Mouse (Mus musculus) erythroblast, embryonic 14.5 days (primary cell): ENCODE measurements around the gene Bap1. TPM values are rescaled to one million over a fixed set of nuclear protein-coding genes. Genes with fewer than 3 reads are reported as not detected.

Experiments used
- H3K27me3 ChIP-seq: 2 replicates; pipeline ENCODE4 v1.6.1; 2012; ENCODE audit warnings: inconsistent platforms; ENCODE audit not compliant: control insufficient read depth
- H3K36me3 ChIP-seq: 2 replicates; pipeline ENCODE4 v1.6.1; 2012; ENCODE audit warnings: mild to moderate bottlenecking, inconsistent platforms; ENCODE audit not compliant: control insufficient read depth
- H3K4me1 ChIP-seq: 2 replicates; pipeline ENCODE4 v1.6.1; 2012; ENCODE audit warnings: inconsistent platforms; ENCODE audit not compliant: control insufficient read depth
- H3K4me3 ChIP-seq: replicated peaks from 2 replicates; pipeline ENCODE3; 2012; ENCODE audit warnings: moderate library complexity, mild to moderate bottlenecking, inconsistent platforms
- H3K9me3 ChIP-seq: 2 replicates; pipeline ENCODE4 v1.6.1; 2012; ENCODE audit warnings: low read length, inconsistent platforms, mixed read lengths; ENCODE audit not compliant: control insufficient read depth
- GATA1 ChIP-seq: IDR thresholded peaks from 2 replicates; pipeline ENCODE4 v1.6.1; 2012; ENCODE audit warnings: low read length, inconsistent platforms, mixed read lengths
- TAL1 ChIP-seq: IDR thresholded peaks from 3 replicates; pipeline ENCODE4 v1.6.1; 2012; ENCODE audit warnings: low read length, inconsistent platforms, mixed read lengths
- polyA plus RNA-seq: library from polyadenylated mRNA; stranded (reverse); fragments of >175 nt; gene quantifications from 2 replicates; pipeline ENCODE4 v1.2.3, GENCODE M21; 2012

Gene Bap1
- polyA plus RNA-seq, 1 experiment: 6.9 TPM

GRCm38 (mm10) chr14:31230442-31230841, 20.8 kb upstream of the Bap1 start:
- H3K36me3 ChIP-seq: no peaks in the 10 kb centered on the region
- H3K4me1 ChIP-seq: peaks cover 1% of the 10 kb centered on the region; the same call in 1 of the 2 replicates
- H3K27me3 ChIP-seq: peaks cover 34% of the 10 kb centered on the region
- no peaks in the 10 kb centered on the region for H3K9me3 ChIP-seq
- H3K4me3 ChIP-seq: no peak overlapping the region
- no peak for TF ChIP-seq TAL1
- no peak for TF ChIP-seq GATA1

- no peaks in the 10 kb centered on the region; the same call in 1 of the 2 replicates for H3K36me3 ChIP-seq
- H3K9me3 ChIP-seq: no peaks in the 10 kb centered on the region
- no peak overlapping the region for H3K4me3 ChIP-seq
- peaks cover 1% of the 10 kb centered on the region; the same call in 1 of the 2 replicates for H3K4me1 ChIP-seq
- peaks cover 34% of the 10 kb centered on the region for H3K27me3 ChIP-seq
- TF ChIP-seq GATA1: no peak
- TF ChIP-seq TAL1: no peak
These were observed 18.7 kb upstream of the Bap1 start for GRCm38 (mm10) chr14:31232404-31233069.

- no peaks in the 10 kb centered on the region; the same call in 1 of the 2 replicates for H3K36me3 ChIP-seq
- peaks cover 30% of the 10 kb centered on the region for H3K27me3 ChIP-seq
- no peaks in the 10 kb centered on the region for H3K9me3 ChIP-seq
- TF ChIP-seq TAL1 (no peak), GATA1 (no peak)
- H3K4me3 ChIP-seq: no peak overlapping the region
- peaks cover 1% of the 10 kb centered on the region; the same call in 1 of the 2 replicates for H3K4me1 ChIP-seq
These were observed 17.9 kb upstream of the Bap1 start for GRCm38 (mm10) chr14:31233070-31233995.

GRCm38 (mm10) chr14:31233996-31234591, 17.2 kb upstream of the Bap1 start:
- Histone ChIP-seq H3K4me3 (no peak overlapping the region), H3K4me1 (peaks cover 1% of the 10 kb centered on the region; the same call in 1 of the 2 replicates), H3K27me3 (peaks cover 28% of the 10 kb centered on the region), H3K36me3 (no peaks in the 10 kb centered on the region; the same call in 1 of the 2 replicates), H3K9me3 (no peaks in the 10 kb centered on the region)
- TF ChIP-seq TAL1 (no peak), GATA1 (no peak)

GRCm38 (mm10) chr14:31237101-31237882, 14.0 kb upstream of the Bap1 start:
- Histone ChIP-seq H3K4me1 (peaks cover 1% of the 10 kb centered on the region; the same call in 1 of the 2 replicates), H3K9me3 (no peaks in the 10 kb centered on the region), H3K4me3 (no peak overlapping the region), H3K27me3 (peaks cover 11% of the 10 kb centered on the region), H3K36me3 (peaks cover 2% of the 10 kb centered on the region; the same call in 1 of the 2 replicates)
- TF ChIP-seq TAL1 (no peak), GATA1 (no peak)

GRCm38 (mm10) chr14:31240528-31240927, 10.7 kb upstream of the Bap1 start:
- H3K27me3 ChIP-seq: no peaks in the 10 kb centered on the region
- H3K36me3 ChIP-seq: peaks cover 2% of the 10 kb centered on the region; the same call in 1 of the 2 replicates
- TF ChIP-seq GATA1: no peak
- TF ChIP-seq TAL1: no peak
- H3K9me3 ChIP-seq: no peaks in the 10 kb centered on the region
- no peaks in the 10 kb centered on the region for H3K4me1 ChIP-seq
- no peak overlapping the region for H3K4me3 ChIP-seq

- Histone ChIP-seq H3K27me3 (no peaks in the 10 kb centered on the region), H3K4me1 (peaks cover 11% of the 10 kb centered on the region), H3K9me3 (no peaks in the 10 kb centered on the region), H3K36me3 (peaks cover 2% of the 10 kb centered on the region; the same call in 1 of the 2 replicates), H3K4me3 (no peak overlapping the region)
- TF ChIP-seq TAL1 (no peak), GATA1 (no peak)
These were observed 6.5 kb upstream of the Bap1 start for GRCm38 (mm10) chr14:31244777-31245176.

GRCm38 (mm10) chr14:31245946-31246345, 5.3 kb upstream of the Bap1 start:
- no peak for TF ChIP-seq GATA1
- no peak for TF ChIP-seq TAL1
- no peak overlapping the region for H3K4me3 ChIP-seq

More at GRCm38 (mm10) chr14:31245946-31246345, 5.3 kb upstream of the Bap1 start:
- no peaks in the 10 kb centered on the region for H3K27me3 ChIP-seq
- H3K36me3 ChIP-seq: peaks cover 2% of the 10 kb centered on the region; the same call in 1 of the 2 replicates
- H3K4me1 ChIP-seq: peaks cover 18% of the 10 kb centered on the region
- H3K9me3 ChIP-seq: no peaks in the 10 kb centered on the region
